Mouse (Mus musculus): Measurements from ENCODE around the gene Inhbe. TPM values are rescaled to one million over a fixed set of nuclear protein-coding genes. Genes with fewer than 3 reads are reported as not detected.

Inhbe gene
- total RNA-seq, 2 experiments from 2014 or later = not detected

DNA sequence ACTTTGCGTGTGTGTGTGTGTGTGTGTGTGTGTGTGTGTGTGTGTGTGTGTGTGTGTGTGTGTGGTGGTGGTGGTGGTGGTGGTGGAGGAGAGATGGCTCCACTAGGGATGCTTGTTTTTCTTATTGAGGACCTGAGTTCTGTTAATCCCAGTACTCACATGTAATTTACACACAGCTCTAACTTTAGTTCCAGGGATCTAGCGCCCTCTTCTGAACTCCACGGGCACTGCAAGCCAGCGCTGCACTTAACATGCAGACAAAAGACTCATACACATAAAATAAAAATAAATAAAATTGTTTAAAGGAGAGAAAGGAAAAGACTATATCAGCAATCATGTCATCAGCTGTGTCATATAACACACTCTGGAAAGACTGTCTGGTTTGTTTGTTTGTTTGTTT lies 5.3 kb downstream of the Inhbe start:
- DNase-seq (ENCODE audit: extremely low spot score in 1 of 2, low spot score in 1 of 2) = no peak

DNA sequence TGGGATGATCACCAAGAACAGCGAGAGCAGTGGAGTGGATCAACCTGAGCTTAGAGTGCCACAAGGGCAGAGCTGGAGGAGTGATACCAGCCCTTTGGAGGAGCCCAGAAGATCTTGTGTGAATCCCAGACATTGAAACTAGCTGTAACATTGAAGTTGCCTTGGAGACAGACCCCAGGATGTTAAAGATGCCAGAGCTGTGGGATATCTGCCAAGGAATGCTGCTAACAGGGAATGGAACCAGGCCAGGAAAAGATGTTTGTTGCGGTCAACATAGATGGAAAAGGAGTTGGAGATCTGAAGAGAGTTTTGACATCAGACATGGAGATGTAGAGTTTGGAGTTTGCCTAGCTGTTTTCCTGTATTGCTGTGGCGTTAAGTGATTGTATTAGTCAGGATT lies 8.0 kb downstream of the Inhbe start:
- DNase-seq (ENCODE audit: extremely low spot score in 1 of 2, low spot score in 1 of 2) = no peak

DNA sequence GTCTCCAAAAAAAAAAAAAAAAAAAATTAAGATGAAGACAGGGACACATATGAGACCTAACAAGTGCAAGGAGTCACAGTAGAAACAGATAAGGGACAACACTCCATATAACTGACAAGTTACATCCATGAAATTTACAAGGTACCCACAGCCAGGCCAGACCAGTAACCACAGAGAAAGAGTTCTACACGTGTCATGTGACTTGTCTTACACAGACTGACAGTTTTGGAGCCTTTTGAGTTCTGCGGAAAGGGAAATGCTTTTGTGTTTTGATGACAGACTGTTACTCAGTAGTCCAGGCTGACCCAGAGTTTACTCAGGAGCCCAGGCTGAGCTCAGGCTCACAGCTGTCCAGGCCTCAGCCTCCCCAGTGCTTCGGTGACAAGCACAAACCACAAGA lies 11.2 kb downstream of the Inhbe start:
- DNase-seq (ENCODE audit: extremely low spot score in 1 of 2, low spot score in 1 of 2) = no peak

DNA sequence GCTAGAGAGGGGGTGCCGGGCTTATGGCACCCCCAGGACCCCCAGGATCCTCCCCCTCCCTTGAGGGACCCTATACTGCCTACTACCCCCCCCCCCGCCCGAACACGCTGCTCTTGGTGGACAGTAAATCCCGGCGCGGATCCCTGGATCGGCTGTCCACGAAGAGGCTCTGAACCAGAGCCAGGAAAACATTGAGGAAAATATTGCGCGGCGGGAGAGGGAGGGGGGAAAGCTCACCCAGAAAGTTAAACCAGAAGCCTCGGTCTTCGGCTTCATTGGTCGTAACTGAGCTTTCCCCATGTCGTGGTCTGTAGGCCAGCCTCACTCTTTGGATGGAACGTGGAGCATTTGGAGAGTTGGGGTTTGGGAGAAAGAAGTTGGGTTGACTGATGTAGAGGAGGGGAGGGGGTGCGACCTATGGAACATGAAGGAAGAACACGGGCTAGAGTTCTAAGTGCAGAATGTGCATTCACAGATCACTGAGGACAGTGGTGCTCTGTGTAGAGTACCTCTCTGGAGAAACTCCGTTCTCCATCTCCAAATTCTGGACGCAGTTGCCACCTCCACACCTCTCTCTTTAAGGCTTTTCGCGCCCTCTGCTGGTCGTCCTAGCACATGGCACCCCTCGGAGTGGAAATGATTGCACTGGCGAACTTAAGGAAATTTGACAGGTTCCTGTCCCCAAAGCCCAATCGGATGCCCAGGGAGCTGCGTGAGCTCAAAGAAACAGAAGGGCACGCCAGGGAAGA lies 12.1 kb downstream of the Inhbe start, which contains the start of gene Gli1:
Gene Gli1 (minus strand): TSS at position 84 of the 749 bp plus-strand sequence.
- peak; percentile 60 to 84 for DNase-seq (ENCODE audit: extremely low spot score in 1 of 2, low spot score in 1 of 2)

DNA sequence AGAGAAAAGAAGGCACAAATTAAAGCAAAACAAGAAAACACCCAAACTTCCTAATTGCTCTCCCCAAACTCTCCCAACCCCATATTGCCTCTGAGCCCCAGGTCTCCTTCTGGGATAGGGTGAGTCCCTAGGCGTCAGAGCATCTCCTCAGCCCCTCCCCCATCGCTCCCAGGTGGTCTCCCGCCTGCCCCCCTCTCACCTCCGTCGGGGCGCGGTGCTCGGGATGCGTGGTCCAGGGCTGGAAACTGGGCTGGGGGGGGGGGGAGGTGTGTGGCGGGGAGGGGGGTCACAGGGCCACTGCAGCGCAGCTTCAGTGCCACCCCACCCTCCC lies 12.9 kb downstream of the Inhbe start:
- no peak for DNase-seq (ENCODE audit: extremely low spot score in 1 of 2, low spot score in 1 of 2)

DNA sequence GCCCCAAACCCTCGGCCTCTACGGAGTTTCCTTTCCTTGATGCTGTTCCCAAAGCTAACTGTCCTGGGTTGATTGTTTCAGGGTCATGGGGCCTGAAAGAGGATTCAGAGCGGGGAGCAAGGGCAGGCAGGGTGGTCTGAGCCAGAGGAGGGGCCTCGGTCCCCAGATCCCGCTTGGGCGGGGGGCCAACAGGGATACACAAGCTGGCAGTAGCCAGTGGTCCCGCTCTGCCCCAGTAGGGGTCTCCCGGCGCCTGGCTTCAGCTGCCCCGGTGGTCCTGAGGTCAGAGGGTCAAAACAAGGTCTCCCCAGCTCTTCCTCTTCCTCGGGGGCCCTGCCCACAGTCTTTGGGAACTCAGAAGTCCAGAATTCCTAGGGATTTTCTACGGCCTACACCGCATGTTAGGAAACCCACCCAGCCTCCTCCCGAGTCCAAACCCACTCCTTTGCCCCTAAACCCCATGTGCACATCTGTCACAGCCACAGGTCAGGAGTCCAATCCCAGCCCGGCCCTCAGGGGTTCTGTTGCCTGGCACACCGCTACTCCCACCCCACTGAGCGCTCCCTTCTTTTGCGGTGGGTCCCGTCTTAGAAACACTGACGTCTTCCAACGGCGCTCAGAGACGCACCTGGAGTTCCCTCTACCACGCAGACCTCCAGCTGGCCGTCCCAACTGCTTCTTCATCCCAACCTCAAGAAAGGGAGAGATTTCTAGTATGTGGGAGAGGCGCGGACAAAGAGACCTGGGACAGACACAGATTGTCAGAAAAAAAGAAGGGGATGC lies 13.4 kb downstream of the Inhbe start:
- no peak for DNase-seq (ENCODE audit: extremely low spot score in 1 of 2, low spot score in 1 of 2)

DNA sequence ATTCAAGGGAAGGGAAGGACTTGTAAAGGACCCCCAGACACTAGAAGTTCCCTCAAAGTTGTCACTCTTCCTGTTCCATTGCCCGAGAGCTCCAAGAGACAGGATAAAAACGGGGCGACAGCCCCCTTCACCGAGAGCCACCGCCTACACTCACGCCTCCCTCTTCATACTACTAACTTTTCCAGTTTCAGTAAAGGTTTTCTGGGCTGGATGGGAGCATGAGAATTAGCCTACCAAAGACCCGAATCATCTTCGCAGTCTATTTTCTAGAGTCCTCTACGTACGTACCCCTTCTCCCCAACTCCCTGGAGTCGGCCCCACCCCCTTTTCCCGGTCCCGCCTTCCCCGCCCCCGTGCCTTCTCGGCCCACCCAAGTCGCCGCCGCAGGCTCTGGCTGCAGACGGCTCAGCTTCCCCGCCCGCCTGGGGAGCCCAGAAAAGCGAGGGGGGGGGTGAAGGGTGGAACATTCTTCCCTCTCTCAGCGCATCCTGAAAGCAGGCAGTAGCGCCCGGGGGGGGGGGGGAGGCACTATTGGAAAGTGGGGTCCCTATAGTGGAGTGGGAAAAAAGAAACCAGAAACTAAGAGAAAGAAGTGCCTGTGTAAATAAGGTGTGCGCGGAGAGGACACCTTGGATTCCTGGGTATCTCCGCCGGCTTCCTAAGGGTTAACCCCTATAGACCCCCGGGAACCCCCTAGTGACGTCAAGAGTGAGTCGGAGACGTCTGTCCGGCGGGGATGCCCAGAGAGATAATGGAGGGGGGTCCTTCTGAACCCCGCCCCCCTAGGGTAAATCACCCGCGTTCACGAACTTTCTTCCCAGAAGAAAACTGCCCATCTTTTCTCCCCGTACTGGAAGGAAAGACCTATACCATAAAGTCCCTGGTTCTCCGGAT lies 14.3 kb downstream of the Inhbe start:
- DNase-seq (ENCODE audit: extremely low spot score in 1 of 2, low spot score in 1 of 2) = no peak

DNA sequence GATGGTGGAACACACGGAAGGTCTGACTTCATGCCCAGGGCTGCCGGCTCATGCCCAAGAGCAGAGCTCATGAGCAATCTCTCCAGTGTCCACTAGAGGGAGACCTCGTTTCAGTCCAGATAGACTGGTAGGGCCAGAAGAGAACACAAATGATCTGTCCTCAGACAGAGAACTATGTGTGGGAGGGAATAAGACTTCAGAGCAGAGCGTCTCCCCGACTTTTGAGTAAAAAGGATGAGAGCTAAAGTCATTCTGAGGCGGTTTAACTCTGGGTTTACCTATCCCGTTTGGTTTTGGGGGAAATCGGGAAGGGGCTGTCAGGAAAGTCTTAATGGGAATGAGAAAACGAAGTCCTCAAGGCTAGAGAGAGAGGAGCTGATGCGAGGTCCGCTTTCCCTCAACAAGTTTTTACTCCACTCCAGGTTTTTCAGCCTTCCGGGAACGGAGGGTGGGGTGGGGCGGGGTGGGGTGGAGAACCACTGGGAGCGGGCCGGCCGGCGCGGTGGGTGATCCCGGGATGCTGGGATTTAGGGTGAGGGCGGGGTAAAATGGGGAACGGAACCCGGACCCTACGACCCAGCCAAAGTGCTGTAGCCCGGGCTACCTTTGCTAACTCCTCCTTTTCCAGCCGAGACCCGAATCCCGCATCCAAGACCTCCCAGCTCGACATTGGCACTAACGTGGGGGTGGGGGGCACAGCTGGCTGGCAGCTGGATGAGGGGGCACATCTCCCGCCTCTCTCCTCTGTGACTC lies 15.1 kb downstream of the Inhbe start:
- peak; percentile 65 to 83 for DNase-seq (ENCODE audit: extremely low spot score in 1 of 2, low spot score in 1 of 2)

DNA sequence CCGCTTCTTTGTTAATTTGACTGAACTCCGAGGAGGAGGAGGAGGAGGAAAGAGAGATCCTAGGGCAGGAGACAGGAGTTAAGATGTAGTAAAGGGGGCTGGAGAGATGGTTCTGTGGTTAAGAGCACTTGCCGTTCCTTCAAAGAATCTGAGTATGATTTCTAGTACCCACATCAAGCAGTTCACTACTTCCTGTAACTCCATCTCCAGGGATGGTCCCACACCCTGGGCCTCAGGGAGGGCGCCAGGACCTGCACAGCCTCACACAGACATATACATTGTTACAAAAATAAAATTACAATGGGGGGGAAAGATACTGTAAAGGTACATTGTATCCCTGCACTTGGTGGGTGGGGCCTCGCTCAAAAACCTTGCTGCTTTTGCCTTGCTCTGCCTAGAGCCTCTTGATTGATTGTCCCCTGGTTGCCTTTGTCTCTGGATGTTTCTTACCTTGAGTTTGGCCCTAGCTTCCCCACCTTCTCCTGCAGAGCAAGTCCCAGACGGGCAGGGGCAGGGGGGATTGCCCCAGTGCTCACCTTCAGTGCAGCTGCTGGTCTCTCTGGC lies 16.6 kb downstream of the Inhbe start:
- no peak for DNase-seq (ENCODE audit: extremely low spot score in 1 of 2, low spot score in 1 of 2)

DNA sequence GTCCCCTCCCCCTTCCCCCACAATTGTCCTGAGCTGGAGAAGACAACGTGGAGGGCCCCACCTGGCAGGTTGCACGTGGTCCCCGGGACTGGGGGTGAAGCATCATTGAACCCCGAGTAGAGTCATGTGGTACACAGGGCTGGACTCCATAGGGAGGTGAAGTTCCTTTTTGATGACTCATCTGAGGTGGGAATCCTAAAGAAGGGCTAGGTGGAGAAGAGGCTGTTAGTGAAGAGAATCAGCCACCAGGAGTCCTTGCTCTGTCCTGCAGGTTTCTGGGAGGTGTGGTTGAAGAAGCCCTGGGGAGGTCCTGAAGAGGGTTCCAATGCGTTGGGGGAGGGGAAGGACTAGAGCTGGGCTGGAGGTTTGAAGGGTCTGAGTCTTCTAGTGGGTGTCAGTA lies 17.3 kb downstream of the Inhbe start:
- DNase-seq (ENCODE audit: extremely low spot score in 1 of 2, low spot score in 1 of 2) = no peak

DNA sequence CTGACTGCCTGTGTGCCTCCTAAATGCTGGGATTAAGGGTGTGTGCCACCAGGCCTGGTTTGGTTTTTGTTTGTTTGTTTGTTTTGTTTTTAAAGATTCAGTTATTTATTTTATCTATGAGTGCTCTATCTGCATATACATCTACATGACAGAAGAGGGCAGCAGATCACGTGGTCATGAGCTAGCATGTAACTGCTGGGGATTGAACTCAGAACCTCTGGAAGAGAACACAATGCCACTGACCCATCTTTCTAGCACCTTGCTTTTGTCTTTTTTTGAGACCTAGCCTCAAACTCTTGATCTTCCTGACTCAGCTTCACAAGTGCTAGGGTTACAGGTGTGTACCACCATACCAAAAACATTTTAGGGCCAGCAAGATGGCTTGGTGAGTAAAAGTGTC lies 18.9 kb downstream of the Inhbe start:
- DNase-seq (ENCODE audit: extremely low spot score in 1 of 2, low spot score in 1 of 2) = no peak

DNA sequence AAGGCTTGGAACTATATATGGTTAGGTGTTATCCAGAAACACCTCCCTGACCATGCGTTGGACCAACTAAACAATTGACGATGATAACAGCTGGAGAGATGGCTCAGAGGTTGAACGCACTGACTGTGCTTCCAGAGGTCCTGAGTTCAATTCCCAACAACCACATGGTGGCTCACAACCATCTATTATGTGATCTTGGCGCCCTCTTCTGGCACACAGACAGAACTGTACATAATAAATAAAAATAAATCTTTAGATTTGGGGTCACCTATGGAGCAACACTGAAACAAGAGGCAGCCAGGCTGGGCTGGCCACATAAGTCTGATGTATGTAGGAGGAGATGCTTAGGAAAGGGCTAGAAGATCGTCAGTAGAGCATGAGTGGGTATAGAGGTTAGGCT lies 21.1 kb downstream of the Inhbe start:
- DNase-seq (ENCODE audit: extremely low spot score in 1 of 2, low spot score in 1 of 2) = no peak

DNA sequence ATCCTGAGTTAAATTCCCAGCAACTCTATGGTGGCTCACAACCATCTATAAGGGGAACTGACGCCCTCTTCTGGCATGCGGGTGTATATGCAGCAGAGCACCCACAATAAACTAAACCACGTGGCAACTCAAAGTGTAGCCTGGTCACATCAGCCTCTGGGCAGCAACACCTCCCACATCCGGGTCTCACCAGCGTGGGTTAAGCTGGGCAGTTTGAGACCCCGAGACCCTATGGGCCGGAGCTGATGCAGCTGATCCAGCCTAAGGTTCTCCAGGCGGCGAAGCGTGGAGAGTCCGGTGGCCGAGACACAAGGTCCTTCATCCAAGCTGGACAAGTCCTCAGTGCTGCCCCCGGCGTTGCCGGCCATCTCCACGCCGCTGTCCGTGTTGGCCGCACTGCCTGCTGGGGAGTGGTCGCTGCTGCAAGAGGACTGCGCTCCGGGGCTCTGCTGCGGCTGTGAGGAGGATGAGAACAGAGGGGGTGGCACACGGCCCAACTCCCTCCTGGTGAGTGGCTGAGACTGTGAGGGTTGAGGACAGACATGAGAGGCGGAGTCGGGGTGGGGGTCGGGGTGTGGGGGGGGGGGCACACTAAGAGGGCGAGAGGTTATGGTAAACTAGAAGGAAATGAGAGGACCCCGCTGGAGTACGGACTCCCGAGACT lies 21.9 kb downstream of the Inhbe start:
- no peak for DNase-seq (ENCODE audit: extremely low spot score in 1 of 2, low spot score in 1 of 2)

DNA sequence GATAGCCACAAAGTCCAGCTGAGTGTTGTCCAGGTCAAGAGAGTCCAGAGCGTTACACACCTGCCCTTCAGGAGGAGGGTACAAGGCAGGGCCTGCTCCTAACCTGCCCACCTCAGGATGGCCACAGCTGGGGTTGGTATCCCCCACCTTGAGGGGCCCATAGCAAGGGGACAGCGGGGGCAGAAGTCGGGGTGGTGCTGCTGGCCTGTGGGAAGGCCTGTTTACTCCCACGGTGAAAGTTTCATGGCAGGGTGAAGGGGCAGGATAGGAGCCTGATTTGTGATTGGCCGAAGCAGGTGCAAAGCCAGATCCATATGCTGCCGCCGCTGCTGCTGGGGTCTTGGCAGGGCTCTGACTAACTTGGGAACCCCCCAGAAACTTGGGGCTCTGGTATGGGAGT lies 24.0 kb downstream of the Inhbe start:
- DNase-seq (ENCODE audit: extremely low spot score in 1 of 2, low spot score in 1 of 2) = no peak

DNA sequence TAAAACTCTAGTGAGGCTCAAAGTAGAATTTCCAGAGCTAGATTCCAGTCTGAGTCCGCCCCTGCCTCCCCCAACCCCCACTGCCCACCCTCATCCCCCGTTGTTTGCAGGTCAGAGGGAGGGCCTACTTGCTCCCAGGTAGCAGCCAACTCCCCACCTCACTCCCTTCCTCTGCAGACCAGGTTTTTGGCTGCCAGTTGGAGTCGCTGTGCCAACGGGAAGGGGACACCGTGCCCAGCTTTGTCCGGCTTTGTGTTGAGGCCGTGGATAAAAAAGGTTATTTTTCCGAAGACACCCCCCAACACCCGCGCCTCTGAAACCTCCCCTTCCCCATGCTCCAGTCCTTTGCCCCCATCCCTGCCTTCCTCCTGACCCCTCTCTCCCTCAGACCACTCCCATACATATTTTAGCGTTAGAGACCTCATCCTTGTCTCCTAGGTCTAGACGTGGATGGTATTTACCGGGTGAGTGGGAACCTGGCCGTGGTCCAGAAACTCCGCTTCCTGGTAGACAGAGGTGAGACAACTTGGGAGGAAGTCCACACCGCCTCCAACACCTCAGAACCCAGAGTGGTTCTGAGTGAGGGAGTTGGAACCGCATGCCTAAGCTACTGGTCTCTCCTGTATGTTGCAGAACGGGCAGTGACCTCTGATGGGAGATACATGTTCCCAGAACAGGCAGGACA lies 26.6 kb downstream of the Inhbe start:
- no peak for DNase-seq (ENCODE audit: extremely low spot score in 1 of 2, low spot score in 1 of 2)

DNA sequence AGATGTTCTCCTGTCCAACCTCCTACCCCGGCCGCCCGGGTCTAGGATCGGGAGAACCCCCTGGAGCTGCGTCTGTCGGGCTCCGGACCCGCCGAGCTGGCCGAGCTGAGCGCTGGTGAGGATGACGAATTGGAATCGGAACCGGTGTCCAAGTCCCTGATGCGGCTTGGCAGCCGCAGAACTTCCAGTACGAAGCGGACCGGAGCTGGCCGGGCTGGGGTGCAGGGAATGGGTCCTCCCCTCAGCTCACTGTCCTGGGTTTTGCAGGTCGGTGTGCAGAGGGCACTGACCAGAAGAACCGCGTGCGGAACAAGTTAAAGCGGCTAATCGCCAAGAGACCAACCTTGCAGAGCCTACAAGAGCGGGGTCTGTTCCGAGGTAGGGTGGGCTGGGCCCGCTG lies 27.4 kb downstream of the Inhbe start:
- DNase-seq (ENCODE audit: extremely low spot score in 1 of 2, low spot score in 1 of 2) = no peak

DNA sequence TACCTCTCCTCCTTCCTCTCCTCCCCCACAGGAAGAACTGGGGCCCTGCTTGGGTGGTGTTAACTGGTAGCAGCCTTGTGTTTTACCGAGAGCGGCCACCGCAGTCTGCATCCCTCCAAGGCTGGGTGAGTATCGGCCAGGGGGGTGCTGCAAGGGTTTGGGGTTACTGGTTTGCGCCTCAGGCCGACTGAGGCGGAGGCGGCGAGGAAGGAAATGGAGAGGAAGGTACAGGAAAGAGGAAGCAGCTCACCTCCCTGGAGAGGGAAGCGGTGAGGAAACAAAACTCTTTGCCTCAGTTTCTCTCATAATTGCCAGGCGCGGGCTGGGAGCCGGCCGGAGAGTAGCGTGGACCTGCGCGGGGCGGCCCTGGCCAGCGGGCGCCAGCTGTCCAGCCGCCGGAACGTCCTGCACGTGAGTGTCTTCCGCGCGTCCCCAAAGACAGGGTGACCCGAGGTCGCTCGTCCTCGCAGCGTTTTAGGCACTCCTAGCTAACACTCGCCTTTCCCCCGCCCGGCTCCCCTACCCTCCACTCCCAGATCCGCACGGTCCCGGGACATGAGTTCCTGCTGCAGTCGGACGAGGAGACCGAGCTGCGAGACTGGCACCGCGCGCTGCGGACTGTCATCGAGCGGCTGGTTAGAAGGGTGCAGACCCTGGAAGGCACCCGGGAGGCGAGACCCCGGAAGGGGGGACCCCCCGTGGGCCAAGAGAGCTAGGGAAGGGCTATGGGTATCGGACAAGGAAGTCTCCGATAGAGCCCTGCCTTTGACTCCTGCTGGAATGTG lies 28.0 kb downstream of the Inhbe start:
- DNase-seq (ENCODE audit: extremely low spot score in 1 of 2, low spot score in 1 of 2) = no peak

DNA sequence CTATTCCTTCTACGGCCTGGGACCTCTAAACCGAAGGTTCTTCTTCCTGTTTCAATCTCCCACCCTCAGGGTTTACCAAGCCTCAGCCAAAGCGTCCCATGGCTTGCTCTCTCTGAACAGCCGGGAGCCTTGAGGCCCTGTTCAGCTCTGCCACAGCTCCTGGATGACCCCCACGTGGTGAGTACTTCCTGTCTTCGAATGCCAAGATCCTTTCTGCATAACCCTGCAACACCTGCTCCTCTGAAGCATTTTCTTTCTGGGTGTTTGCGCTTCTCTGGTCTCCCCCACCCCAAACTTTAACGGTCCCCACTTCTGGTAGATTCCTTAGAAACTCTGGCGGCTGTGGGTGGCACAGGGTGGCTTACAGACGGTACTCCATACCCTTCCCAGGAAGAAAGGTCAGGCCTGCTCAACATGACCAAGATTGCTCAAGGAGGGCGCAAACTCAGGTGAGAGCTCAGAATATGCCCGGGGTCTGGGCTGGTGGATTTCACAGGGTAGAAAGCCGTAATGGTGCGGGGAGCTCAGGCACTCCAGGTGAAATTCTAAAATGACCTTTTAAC lies 28.7 kb downstream of the Inhbe start:
- no peak for DNase-seq (ENCODE audit: extremely low spot score in 1 of 2, low spot score in 1 of 2)
